Mouse (Mus musculus): ENCODE data around the gene Olfr1342. TPM values are rescaled to one million over a fixed set of nuclear protein-coding genes. Genes with fewer than 3 reads are reported as not detected.

Gene Olfr1342
- polyA plus RNA-seq, 1 experiment from 2014 or later, result not detected

Other genes starting within 250 kb of the Olfr1342 start
- gene Mpl, start 235.2 kb downstream of the Olfr1342 start, polyA plus RNA-seq (2014; fragmentation: Nextera tagmentation; extraction: Ambion mirVana), result 1.0 and 2.1 TPM in 2 replicates
- gene Tie1, start 202.7 kb downstream of the Olfr1342 start, polyA plus RNA-seq (2014; fragmentation: Nextera tagmentation; extraction: Ambion mirVana), result 14.5 and 14.8 TPM in 2 replicates
- 0.43 and 0.74 TPM in 2 replicates for gene 2610528J11Rik, start 165.8 kb downstream of the Olfr1342 start, polyA plus RNA-seq (2014; fragmentation: Nextera tagmentation; extraction: Ambion mirVana)
- 0.66 TPM in 1 of 2 replicates, not detected in the other for gene Tmem125, start 148.7 kb downstream of the Olfr1342 start, polyA plus RNA-seq (2014; fragmentation: Nextera tagmentation; extraction: Ambion mirVana)
- gene Cfap57, start 72.0 kb downstream of the Olfr1342 start, polyA plus RNA-seq (2014; fragmentation: Nextera tagmentation; extraction: Ambion mirVana), result 0.47 and 0.48 TPM in 2 replicates
- 165 and 170 TPM in 2 replicates for gene Ebna1bp2, start 72.0 kb downstream of the Olfr1342 start, polyA plus RNA-seq (2014; fragmentation: Nextera tagmentation; extraction: Ambion mirVana)
- not detected in 2 replicates for gene Olfr62, start 33.8 kb downstream of the Olfr1342 start, polyA plus RNA-seq (2014; fragmentation: Nextera tagmentation; extraction: Ambion mirVana)
- not detected in 2 replicates for gene Olfr1341, start 10.8 kb upstream of the Olfr1342 start, polyA plus RNA-seq (2014; fragmentation: Nextera tagmentation; extraction: Ambion mirVana)
- not detected in 2 replicates for gene Olfr1340, start 27.4 kb upstream of the Olfr1342 start, polyA plus RNA-seq (2014; fragmentation: Nextera tagmentation; extraction: Ambion mirVana)
- gene Olfr1339, start 39.4 kb upstream of the Olfr1342 start, polyA plus RNA-seq (2014; fragmentation: Nextera tagmentation; extraction: Ambion mirVana), result not detected in 2 replicates
- not detected in 2 replicates for gene Olfr1338, start 66.0 kb upstream of the Olfr1342 start, polyA plus RNA-seq (2014; fragmentation: Nextera tagmentation; extraction: Ambion mirVana)
- gene Olfr1337, start 89.8 kb upstream of the Olfr1342 start, polyA plus RNA-seq (2014; fragmentation: Nextera tagmentation; extraction: Ambion mirVana), result not detected in 2 replicates
- not detected in 2 replicates for gene Olfr1335, start 117.2 kb upstream of the Olfr1342 start, polyA plus RNA-seq (2014; fragmentation: Nextera tagmentation; extraction: Ambion mirVana)
- not detected in 2 replicates for gene Olfr1333, start 143.5 kb upstream of the Olfr1342 start, polyA plus RNA-seq (2014; fragmentation: Nextera tagmentation; extraction: Ambion mirVana)
- not detected in 2 replicates for gene Olfr1331, start 171.9 kb upstream of the Olfr1342 start, polyA plus RNA-seq (2014; fragmentation: Nextera tagmentation; extraction: Ambion mirVana)
- not detected in 2 replicates for gene Olfr1330, start 195.8 kb upstream of the Olfr1342 start, polyA plus RNA-seq (2014; fragmentation: Nextera tagmentation; extraction: Ambion mirVana)
- gene Olfr1329, start 224.7 kb upstream of the Olfr1342 start, polyA plus RNA-seq (2014; fragmentation: Nextera tagmentation; extraction: Ambion mirVana), result not detected in 2 replicates
- not detected in 2 replicates for gene Olfr1328, start 245.9 kb upstream of the Olfr1342 start, polyA plus RNA-seq (2014; fragmentation: Nextera tagmentation; extraction: Ambion mirVana)